Mouse (Mus musculus): ENCODE measurements around the gene Terb1. TPM values are rescaled to one million over a fixed set of nuclear protein-coding genes. Genes with fewer than 3 reads are reported as not detected.
A peak's percentile ranks its signal among the peaks of the same experiment; 100 is the strongest.

The Terb1 gene
- polyA plus RNA-seq (2012; ENCODE audit: insufficient read depth, insufficient read length, missing spikeins), result not detected in 2 replicates

DNA sequence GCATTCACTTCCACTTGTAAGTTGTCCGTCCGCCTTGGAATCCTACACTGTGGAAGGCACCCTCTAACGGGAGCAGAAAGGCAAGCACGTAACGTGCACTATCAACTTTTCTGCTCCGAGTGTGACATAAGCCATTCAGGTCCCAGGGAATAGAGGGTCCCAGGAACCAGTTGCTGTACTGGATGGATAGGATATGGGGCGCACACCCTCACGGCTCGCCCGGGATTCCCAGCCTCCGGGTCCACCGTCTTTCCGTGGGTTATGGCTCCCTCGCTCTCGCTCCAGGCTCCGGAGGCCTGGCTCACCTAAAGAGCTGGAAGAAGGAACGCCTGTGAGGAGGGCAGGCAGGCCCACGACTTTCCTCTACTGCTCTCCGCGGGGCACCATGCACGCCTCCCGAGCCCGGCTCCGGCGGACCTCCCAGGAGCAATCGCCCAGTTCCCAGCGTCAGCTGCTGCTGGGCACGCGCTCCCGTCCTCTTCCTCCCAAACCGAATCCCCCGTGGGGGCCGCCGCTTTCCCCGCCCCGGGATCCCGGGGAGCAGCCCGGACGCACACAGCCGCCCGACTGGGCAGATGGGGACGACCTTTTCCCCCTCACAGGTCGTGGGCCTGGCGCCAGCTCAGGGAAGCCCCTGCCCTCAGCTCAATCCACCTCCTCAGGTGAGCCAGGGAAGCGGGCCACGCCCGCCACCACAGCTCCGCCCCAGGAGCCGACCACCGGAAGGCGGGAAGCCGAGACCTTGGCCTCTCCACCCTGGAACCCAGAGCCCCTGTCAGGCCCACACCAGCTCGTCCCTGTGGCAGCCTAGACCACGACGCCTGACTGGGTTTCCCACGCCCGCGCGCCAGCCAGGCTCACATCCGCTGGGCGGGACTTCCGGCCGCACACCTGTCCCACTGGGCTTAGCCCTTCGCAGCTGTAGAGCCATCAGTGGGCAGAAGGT is at the start of gene Terb1:
Gene Terb1, minus strand, starts transcription at position 850 of the 946 bp plus-strand sequence.
- Histone ChIP-seq H3K4me3 (ENCODE audit: insufficient read depth, low read depth, low read length) (peak within 1 kb of the TSS; percentile 56), H3K27ac (replicated peaks; ENCODE audit: low read depth, low read length) (no peak within 1 kb of the TSS), H3K4me1 (ENCODE audit: control insufficient read depth, insufficient read depth, insufficient read length, low read length) (no peaks in the 10 kb centered on the region)

DNA sequence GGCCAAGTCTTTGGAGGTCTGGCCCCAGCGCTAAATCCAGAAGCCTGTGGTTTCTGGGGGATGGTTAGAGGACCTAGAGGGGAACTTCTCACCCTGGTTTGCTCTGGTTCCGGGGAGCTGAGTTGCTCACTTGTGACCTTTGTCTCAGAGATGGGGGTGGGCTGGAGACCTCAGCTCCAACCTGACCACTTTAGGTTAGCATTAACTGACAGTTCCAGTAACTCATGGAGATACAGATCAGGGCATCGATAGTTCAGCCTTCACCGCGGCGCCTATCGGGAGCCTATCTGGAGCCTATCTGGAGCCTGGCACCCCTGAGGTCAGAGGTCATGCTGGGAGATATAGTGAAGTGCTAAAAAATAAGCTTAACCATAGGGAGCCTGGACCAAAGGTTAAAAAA is 47.5 kb upstream of the Terb1 start:
- H3K27ac ChIP-seq (replicated peaks; ENCODE audit: low read depth, low read length), result no peak overlapping the region
- H3K4me1 ChIP-seq (ENCODE audit: control insufficient read depth, insufficient read depth, insufficient read length, low read length), result peaks cover 2% of the 10 kb centered on the region
- no peak overlapping the region for H3K4me3 ChIP-seq (ENCODE audit: insufficient read depth, low read depth, low read length)

DNA sequence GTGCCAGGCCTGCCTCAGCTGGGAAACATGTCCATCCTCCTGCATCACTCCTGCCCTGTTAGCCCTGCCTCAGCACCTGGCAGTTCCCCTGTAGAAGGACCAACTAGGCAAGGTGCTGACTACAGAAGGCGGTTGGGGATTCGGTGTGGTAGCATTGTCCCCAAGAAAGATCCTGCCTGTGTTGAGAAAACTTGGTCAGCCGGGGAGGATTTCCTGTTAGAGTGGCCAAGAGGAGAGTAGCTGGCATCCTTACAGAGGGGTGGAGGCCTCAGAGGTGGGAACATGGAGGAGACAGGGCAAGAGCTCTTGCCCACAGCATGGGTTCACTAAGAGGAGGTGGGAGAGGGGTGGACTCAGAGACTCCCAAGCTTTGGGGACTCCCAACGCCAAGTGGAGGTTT is 45.5 kb upstream of the Terb1 start:
- H3K27ac ChIP-seq (replicated peaks; ENCODE audit: low read depth, low read length), result peak overlapping the region; percentile 46; the same call in 1 of the 2 replicates
- H3K4me1 ChIP-seq (ENCODE audit: control insufficient read depth, insufficient read depth, insufficient read length, low read length), result peaks cover 2% of the 10 kb centered on the region
- H3K4me3 ChIP-seq (ENCODE audit: insufficient read depth, low read depth, low read length), result no peak overlapping the region

DNA sequence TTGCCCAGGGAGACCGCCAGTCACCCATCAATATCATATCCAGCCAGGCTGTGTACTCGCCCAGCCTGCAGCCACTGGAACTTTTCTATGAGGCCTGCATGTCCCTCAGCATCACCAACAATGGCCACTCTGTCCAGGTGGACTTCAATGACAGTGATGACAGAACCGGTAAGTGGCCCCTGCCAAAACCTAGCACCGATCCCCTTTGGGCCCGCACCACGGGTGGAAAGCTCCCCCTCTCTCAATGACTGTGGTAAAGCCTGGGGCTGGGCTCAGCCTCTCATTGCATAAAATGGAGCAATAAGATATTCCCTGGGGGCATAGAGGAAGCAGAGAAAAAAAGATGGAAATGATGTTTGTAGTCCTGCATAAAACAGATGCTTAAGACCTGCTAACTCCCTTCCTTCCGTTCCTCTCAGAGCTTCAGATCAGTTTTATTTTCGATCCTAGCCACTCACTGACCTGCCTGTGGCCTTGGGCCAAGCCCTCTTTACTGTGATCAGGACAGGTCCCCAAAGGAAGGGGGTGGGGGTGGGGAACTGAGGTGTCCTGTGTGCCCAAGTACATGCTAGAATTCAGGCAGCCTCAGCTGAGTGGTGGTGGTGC is 33.8 kb upstream of the Terb1 start:
- Histone ChIP-seq H3K4me3 (ENCODE audit: insufficient read depth, low read depth, low read length) (peak overlapping the region; percentile 27; the same call in 1 of the 2 replicates), H3K4me1 (ENCODE audit: control insufficient read depth, insufficient read depth, insufficient read length, low read length) (peaks cover 9% of the 10 kb centered on the region; the same call in 1 of the 2 replicates), H3K27ac (replicated peaks; ENCODE audit: low read depth, low read length) (peak overlapping the region; percentile 87)

DNA sequence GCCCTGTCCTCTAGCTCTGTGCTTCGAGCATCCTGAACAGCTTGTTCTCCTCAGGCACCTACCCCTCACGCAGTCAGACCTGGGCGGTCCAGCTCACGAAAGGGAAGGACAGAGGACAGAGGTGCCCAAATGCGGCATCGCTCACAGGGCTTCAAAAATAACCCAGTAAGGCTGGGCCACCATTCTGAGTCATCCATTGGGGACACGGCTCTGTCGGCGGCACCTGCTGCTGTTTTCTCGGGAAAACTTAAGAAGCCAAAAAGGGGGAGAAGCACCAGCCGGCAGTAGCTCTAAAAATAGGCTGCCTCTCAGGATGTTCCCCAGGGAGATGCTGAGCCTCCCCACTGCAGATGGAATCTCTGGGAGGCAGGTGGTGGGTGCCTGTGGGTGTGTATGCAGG is 32.5 kb upstream of the Terb1 start:
- peak overlapping the region; percentile 58 for H3K27ac ChIP-seq (replicated peaks; ENCODE audit: low read depth, low read length)
- peaks cover 9% of the 10 kb centered on the region; the same call in 1 of the 2 replicates for H3K4me1 ChIP-seq (ENCODE audit: control insufficient read depth, insufficient read depth, insufficient read length, low read length)
- H3K4me3 ChIP-seq (ENCODE audit: insufficient read depth, low read depth, low read length), result peak overlapping the region; percentile 61

DNA sequence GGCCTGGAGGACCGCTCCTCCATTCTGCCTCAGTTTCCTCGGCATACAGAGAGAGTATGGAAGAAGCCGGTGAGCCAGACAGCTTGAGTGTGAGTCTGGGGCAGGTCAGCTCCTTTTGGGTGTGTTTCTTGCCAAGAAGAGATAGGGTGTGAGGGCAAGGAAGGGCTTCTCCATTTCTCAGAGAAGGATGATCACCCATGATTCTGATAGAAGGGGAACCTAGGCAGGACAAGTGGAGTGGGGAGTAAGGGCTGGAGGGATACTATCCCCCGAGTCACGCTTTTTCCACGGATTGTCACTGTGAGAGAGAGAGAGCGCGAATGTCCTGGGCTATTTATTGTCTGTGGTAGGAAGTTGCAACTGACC is 31.8 kb upstream of the Terb1 start:
- Histone ChIP-seq H3K4me3 (ENCODE audit: insufficient read depth, low read depth, low read length) (peak overlapping the region; percentile 61), H3K4me1 (ENCODE audit: control insufficient read depth, insufficient read depth, insufficient read length, low read length) (peaks cover 9% of the 10 kb centered on the region; the same call in 1 of the 2 replicates), H3K27ac (replicated peaks; ENCODE audit: low read depth, low read length) (peak overlapping the region; percentile 58)

DNA sequence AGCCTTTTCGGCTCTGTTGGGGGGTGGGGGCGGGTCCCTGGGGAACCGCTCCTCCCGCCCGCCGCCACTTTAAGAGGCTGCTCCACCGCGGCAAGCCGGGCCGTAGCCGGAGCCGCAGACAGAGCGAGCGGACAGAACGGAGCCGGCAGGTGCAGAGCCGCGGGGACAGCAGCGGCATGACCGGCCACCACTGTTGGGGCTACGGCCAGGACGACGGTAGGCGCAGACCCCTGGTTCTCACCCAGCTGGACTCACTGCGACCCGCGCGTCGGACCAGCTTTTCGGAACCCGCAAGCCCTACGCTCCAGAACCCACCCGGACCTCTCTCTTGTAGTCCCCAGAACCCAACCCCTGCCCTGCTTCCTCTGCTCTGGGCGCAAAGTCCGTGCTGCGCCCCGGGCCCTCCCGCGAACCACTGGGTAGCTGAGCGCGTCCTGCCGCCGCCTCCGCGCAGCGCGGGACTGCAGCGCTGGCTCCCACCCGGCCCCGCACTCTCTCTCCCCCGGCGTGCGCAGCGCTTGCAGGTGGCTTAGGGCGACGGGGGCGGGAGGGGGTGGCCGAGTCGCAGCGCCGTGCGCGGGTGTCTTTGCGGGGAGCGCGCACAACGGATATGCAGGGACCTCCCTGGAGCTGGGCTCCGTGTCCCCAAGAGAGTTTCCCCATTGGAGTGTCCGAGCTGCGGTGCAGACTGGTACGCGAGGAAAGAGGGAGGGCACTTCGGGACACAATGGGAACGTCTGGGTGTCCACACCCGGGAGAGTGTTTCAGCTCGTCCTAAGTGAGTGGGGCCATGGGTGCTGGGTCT is 31.2 kb upstream of the Terb1 start:
- Histone ChIP-seq H3K27ac (replicated peaks; ENCODE audit: low read depth, low read length) (peak overlapping the region; percentile 58), H3K4me1 (ENCODE audit: control insufficient read depth, insufficient read depth, insufficient read length, low read length) (peaks cover 4% of the 10 kb centered on the region; the same call in 1 of the 2 replicates), H3K4me3 (ENCODE audit: insufficient read depth, low read depth, low read length) (peak overlapping the region; percentile 61)

DNA sequence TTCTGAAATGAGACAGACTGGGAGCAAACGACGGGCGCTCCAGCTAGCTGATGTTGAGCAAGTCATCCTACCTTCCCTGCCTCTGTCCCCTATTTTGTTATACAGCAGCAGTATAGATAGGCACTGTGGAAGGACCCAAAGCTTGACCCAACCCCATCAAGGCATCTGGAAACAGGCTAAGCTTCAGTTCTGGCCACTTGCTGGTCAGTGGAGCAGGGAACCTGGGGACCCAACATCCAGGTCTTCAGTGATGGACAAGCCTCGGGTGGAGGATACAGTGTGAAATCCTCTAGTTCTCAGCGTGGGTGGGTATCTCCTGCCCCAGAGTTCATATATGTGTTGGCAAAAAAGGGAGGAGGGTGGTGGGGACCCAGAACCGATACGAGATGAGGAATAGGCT is 30.5 kb upstream of the Terb1 start:
- Histone ChIP-seq H3K4me3 (ENCODE audit: insufficient read depth, low read depth, low read length) (peak overlapping the region; percentile 61; the same call in 1 of the 2 replicates), H3K4me1 (ENCODE audit: control insufficient read depth, insufficient read depth, insufficient read length, low read length) (peaks cover 5% of the 10 kb centered on the region; the same call in 1 of the 2 replicates), H3K27ac (replicated peaks; ENCODE audit: low read depth, low read length) (no peak overlapping the region)

DNA sequence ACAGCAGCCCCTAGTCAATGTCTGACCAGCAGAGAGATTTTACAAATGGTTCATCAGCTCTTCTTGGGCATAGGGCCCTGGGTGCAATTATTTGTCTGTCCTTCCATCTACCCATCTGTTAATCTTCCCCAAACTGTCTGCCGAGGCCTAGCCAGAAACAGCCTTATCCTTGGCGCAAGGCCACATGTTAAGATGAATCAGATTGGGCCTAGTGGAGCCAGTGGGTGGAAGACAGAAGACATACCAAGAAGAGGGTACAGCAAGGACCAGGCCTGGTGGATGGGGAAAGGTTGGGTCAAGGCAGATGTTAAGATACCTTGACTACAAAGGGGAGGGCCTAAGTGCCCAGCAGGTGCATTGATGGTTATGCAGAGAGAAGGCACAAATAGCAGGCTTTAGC is 29.9 kb upstream of the Terb1 start:
- H3K27ac ChIP-seq (replicated peaks; ENCODE audit: low read depth, low read length), result no peak overlapping the region
- H3K4me3 ChIP-seq (ENCODE audit: insufficient read depth, low read depth, low read length), result no peak overlapping the region
- H3K4me1 ChIP-seq (ENCODE audit: control insufficient read depth, insufficient read depth, insufficient read length, low read length), result peaks cover 5% of the 10 kb centered on the region; the same call in 1 of the 2 replicates

DNA sequence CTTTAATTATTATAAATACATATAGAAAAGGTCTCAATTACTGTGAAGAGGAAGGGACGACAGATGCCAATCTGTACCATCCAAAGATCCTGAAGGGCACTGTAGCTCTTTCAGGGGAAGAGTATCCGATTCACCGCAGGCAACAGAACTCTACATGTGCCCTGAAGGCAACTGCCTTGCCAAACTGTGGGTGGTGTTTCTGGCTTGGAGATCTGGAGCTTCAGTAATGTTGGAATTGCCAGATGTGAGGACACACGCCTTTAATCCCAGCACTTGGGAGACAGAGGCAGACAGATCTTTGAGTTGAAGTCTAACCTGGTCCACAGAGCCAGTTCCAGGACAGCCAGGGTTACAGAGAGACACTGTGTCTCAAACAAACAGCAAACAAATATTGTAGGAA is 29.2 kb upstream of the Terb1 start:
- no peak overlapping the region for H3K4me3 ChIP-seq (ENCODE audit: insufficient read depth, low read depth, low read length)
- no peak overlapping the region for H3K27ac ChIP-seq (replicated peaks; ENCODE audit: low read depth, low read length)
- peaks cover 5% of the 10 kb centered on the region; the same call in 1 of the 2 replicates for H3K4me1 ChIP-seq (ENCODE audit: control insufficient read depth, insufficient read depth, insufficient read length, low read length)

DNA sequence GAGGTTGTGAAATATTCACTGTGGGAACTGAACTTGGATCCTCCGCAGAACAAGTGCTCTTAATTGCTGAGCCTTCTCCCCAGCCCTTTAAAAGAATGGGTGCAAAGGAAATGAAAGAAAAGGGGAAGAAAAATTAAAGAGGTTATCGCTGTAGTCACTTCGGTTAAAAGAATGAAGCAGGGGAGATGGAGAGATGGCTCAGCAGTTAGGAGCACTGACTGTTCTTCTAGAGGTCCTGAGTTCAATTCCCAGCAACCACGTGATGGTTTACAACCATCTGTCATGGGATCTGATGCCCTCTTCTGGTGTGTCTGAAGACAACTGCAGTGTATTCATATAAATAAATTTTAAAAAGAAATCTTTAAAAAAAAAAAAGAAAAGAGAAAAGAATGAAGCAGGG is 26.3 kb upstream of the Terb1 start:
- Histone ChIP-seq H3K27ac (replicated peaks; ENCODE audit: low read depth, low read length) (0 out of 2 replicates have a peak overlapping the region, but pooled peaks have one; percentile 75), H3K4me1 (ENCODE audit: control insufficient read depth, insufficient read depth, insufficient read length, low read length) (peaks cover 3% of the 10 kb centered on the region; the same call in 1 of the 2 replicates), H3K4me3 (ENCODE audit: insufficient read depth, low read depth, low read length) (peak overlapping the region; percentile 70)

DNA sequence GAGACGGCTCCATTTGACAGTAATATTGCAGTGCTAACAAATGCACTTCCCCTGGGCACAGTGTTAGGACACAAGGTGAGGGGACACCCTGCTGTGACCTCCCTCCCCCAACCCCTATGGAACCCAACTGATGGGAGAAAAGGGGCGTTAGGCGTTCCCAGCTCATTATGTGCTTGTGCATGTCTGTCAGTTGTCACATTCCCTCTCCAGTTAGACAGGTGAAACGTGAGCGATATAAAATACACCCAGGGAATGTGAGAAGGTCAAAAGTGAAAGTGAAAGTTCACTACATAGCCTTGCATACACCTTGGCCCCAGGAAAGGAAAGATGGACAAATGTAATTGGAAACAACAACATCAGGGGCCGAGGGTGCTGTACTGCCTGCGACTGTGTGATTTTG is 25.7 kb upstream of the Terb1 start:
- H3K4me3 ChIP-seq (ENCODE audit: insufficient read depth, low read depth, low read length), result peak overlapping the region; percentile 70
- H3K27ac ChIP-seq (replicated peaks; ENCODE audit: low read depth, low read length), result peak overlapping the region; percentile 75
- H3K4me1 ChIP-seq (ENCODE audit: control insufficient read depth, insufficient read depth, insufficient read length, low read length), result peaks cover 3% of the 10 kb centered on the region; the same call in 1 of the 2 replicates

DNA sequence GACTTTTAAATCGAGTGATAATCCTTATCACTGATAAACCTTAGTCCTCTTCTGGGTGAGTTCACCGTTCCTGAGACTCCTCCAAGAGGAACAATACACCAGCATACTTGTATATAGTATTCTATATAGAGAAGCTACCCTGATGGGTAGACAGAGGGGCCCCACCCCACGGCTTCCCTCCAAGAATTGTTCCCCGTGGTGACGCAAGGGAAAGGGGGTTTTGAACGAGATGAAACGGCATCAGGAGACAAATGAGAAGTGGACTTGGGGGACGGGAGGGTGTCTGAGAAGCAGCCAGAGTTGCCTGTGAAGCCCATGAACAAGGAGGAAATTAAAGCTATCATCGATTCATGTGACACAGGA is 25.1 kb upstream of the Terb1 start:
- H3K4me3 ChIP-seq (ENCODE audit: insufficient read depth, low read depth, low read length), result peak overlapping the region; percentile 70
- H3K4me1 ChIP-seq (ENCODE audit: control insufficient read depth, insufficient read depth, insufficient read length, low read length), result peaks cover 3% of the 10 kb centered on the region; the same call in 1 of the 2 replicates
- H3K27ac ChIP-seq (replicated peaks; ENCODE audit: low read depth, low read length), result peak overlapping the region; percentile 75

DNA sequence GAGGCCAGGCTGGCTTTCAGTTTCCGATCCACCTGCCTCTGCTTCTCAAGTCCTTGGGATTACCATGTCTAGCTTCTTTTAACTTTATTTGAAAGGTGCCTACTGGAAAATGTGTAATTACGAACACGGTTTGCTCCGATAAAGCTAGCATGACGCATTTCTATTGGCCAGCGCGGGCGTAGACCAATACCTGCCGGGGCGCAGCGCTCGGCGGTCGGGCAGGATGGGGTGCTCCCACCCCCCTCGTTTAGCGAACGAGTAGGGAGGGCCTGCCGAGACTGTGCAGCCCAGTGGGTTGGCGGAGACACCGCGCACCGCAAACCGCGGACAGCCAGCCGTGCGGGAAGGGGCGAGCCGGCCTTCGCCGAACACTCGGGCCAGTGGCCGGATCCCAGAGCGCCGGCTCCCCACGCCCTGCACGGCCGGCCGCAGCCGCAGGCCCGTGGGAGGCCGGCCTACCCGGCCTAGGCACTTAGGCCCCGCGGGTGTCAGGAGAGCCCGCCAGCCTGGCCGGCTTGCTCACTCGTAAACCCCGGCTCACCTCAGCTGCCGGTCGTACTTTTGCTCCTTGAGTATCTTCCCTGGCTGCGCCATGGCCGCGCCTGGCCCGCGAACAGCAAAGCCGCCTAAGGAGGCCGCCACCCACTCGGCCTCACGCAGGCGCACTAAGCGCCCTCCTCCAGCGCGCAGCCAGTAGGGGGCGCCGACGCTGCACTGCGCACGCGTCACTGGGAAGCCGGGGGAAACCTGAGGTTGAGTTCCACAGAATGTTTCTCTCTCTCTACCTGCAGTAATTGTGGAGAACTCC is 24.5 kb upstream of the Terb1 start, which contains the start of the genes Nae1 and Car7:
Gene Nae1, minus strand, starts transcription at position 667 of the 808 bp plus-strand sequence.
Gene Car7, plus strand, starts transcription at position 719 of the 808 bp plus-strand sequence.
- peak within 1 kb of the TSS; percentile 95 for H3K4me3 ChIP-seq (ENCODE audit: insufficient read depth, low read depth, low read length)
- peaks cover 3% of the 10 kb centered on the region; the same call in 1 of the 2 replicates for H3K4me1 ChIP-seq (ENCODE audit: control insufficient read depth, insufficient read depth, insufficient read length, low read length)
- peak within 1 kb of the TSS; percentile 75 for H3K27ac ChIP-seq (replicated peaks; ENCODE audit: low read depth, low read length)
